Mouse (Mus musculus): ENCODE results near the gene Cd101. TPM values are rescaled to one million over a fixed set of nuclear protein-coding genes. Genes with fewer than 3 reads are reported as not detected.
A peak's percentile ranks its signal among the peaks of the same experiment; 100 is the strongest.

The Cd101 gene
- 1.9 and 2.8 TPM in 2 replicates for polyA plus RNA-seq (2012; rRNA removed)

- Histone ChIP-seq H3K4me1 (ENCODE audit: control insufficient read depth, insufficient read depth, insufficient read length) (peaks cover 4% of the 10 kb centered on the region; the same call in 1 of the 2 replicates), H3K27ac (ENCODE audit: insufficient read depth, low read length) (no peak within 1 kb of the TSS), H3K36me3 (ENCODE audit: control insufficient read depth, insufficient read depth, low read length) (no peaks in the 10 kb centered on the region), H3K27me3 (ENCODE audit: control insufficient read depth, insufficient read depth, low read length) (no peaks in the 10 kb centered on the region), H3K4me3 (ENCODE audit: extremely low read depth, insufficient read depth, insufficient read length) (no peak within 1 kb of the TSS)
- WGBS = 16% methylated on average over 4 of the region's 4 CpGs
- peak in 1 of 2 experiments; percentile 6 for DNase-seq (ENCODE audit: low read depth in 1 of 2, low spot score in 2 of 2)
- TF ChIP-seq CTCF (IDR thresholded peaks at IDR 0.05; ENCODE audit: extremely low read depth, insufficient read depth, insufficient read length, insufficient replicate concordance) (no peak), POLR2A (IDR thresholded peaks at IDR 0.05; ENCODE audit: low read depth, low read length) (no peak)
Measured at GRCm38 (mm10) chr3:101029339-101029738, at the start of gene Cd101. TSS of gene Cd101 (minus strand) at chr3:101029556.

GRCm38 (mm10) chr3:101078344-101078743 is 49.0 kb upstream of the Cd101 start:
- no peak for DNase-seq (ENCODE audit: low read depth in 1 of 2, low spot score in 2 of 2)
- Histone ChIP-seq H3K4me1 (ENCODE audit: control insufficient read depth, insufficient read depth, insufficient read length) (no peaks in the 10 kb centered on the region), H3K36me3 (ENCODE audit: control insufficient read depth, insufficient read depth, low read length) (no peaks in the 10 kb centered on the region), H3K27me3 (ENCODE audit: control insufficient read depth, insufficient read depth, low read length) (no peaks in the 10 kb centered on the region), H3K27ac (ENCODE audit: insufficient read depth, low read length) (no peak overlapping the region), H3K4me3 (ENCODE audit: extremely low read depth, insufficient read depth, insufficient read length) (no peak overlapping the region)
- WGBS = 96% methylated on average over 1 of the region's 1 CpGs
- TF ChIP-seq CTCF (IDR thresholded peaks at IDR 0.05; ENCODE audit: extremely low read depth, insufficient read depth, insufficient read length, insufficient replicate concordance) (no peak), POLR2A (IDR thresholded peaks at IDR 0.05; ENCODE audit: low read depth, low read length) (no peak)

GRCm38 (mm10) chr3:101077710-101078100 is 48.3 kb upstream of the Cd101 start:
- WGBS = 89% methylated on average over 6 of the region's 6 CpGs
- Histone ChIP-seq H3K27ac (ENCODE audit: insufficient read depth, low read length) (no peak overlapping the region), H3K4me1 (ENCODE audit: control insufficient read depth, insufficient read depth, insufficient read length) (no peaks in the 10 kb centered on the region), H3K27me3 (ENCODE audit: control insufficient read depth, insufficient read depth, low read length) (no peaks in the 10 kb centered on the region), H3K4me3 (ENCODE audit: extremely low read depth, insufficient read depth, insufficient read length) (no peak overlapping the region), H3K36me3 (ENCODE audit: control insufficient read depth, insufficient read depth, low read length) (no peaks in the 10 kb centered on the region)
- TF ChIP-seq POLR2A (IDR thresholded peaks at IDR 0.05; ENCODE audit: low read depth, low read length) = no peak
- no peak for TF ChIP-seq CTCF (IDR thresholded peaks at IDR 0.05; ENCODE audit: extremely low read depth, insufficient read depth, insufficient read length, insufficient replicate concordance)
- DNase-seq (ENCODE audit: low read depth in 1 of 2, low spot score in 2 of 2) = no peak

- H3K4me3 ChIP-seq (ENCODE audit: extremely low read depth, insufficient read depth, insufficient read length) = no peak overlapping the region
- TF ChIP-seq POLR2A (IDR thresholded peaks at IDR 0.05; ENCODE audit: low read depth, low read length) (no peak), CTCF (IDR thresholded peaks at IDR 0.05; ENCODE audit: extremely low read depth, insufficient read depth, insufficient read length, insufficient replicate concordance) (no peak)
- H3K27ac ChIP-seq (ENCODE audit: insufficient read depth, low read length) = no peak overlapping the region
- WGBS = 93% methylated on average over 25 of the region's 25 CpGs
- no peaks in the 10 kb centered on the region for H3K36me3 ChIP-seq (ENCODE audit: control insufficient read depth, insufficient read depth, low read length)
- H3K27me3 ChIP-seq (ENCODE audit: control insufficient read depth, insufficient read depth, low read length) = no peaks in the 10 kb centered on the region
- no peaks in the 10 kb centered on the region; the same call in 1 of the 2 replicates for H3K4me1 ChIP-seq (ENCODE audit: control insufficient read depth, insufficient read depth, insufficient read length)
- no peak for DNase-seq (ENCODE audit: low read depth in 1 of 2, low spot score in 2 of 2)
Measured at GRCm38 (mm10) chr3:101076966-101077709, 47.8 kb upstream of the Cd101 start.

- H3K27ac ChIP-seq (ENCODE audit: insufficient read depth, low read length) = no peak overlapping the region
- H3K36me3 ChIP-seq (ENCODE audit: control insufficient read depth, insufficient read depth, low read length) = no peaks in the 10 kb centered on the region
- no peaks in the 10 kb centered on the region for H3K27me3 ChIP-seq (ENCODE audit: control insufficient read depth, insufficient read depth, low read length)
- WGBS = 73% methylated on average over 3 of the region's 3 CpGs
- no peak for TF ChIP-seq POLR2A (IDR thresholded peaks at IDR 0.05; ENCODE audit: low read depth, low read length)
- TF ChIP-seq CTCF (IDR thresholded peaks at IDR 0.05; ENCODE audit: extremely low read depth, insufficient read depth, insufficient read length, insufficient replicate concordance) = no peak
- H3K4me1 ChIP-seq (ENCODE audit: control insufficient read depth, insufficient read depth, insufficient read length) = no peaks in the 10 kb centered on the region; the same call in 1 of the 2 replicates
- no peak overlapping the region for H3K4me3 ChIP-seq (ENCODE audit: extremely low read depth, insufficient read depth, insufficient read length)
- DNase-seq (ENCODE audit: low read depth in 1 of 2, low spot score in 2 of 2) = no peak
Measured at GRCm38 (mm10) chr3:101075866-101076265, 46.5 kb upstream of the Cd101 start.

- WGBS = 80% methylated on average over 9 of the region's 9 CpGs
- TF ChIP-seq POLR2A (IDR thresholded peaks at IDR 0.05; ENCODE audit: low read depth, low read length) (no peak), CTCF (IDR thresholded peaks at IDR 0.05; ENCODE audit: extremely low read depth, insufficient read depth, insufficient read length, insufficient replicate concordance) (no peak)
Measured at GRCm38 (mm10) chr3:101073384-101073783, 44.0 kb upstream of the Cd101 start.

More at GRCm38 (mm10) chr3:101073384-101073783, 44.0 kb upstream of the Cd101 start:
- Histone ChIP-seq H3K4me3 (ENCODE audit: extremely low read depth, insufficient read depth, insufficient read length) (no peak overlapping the region), H3K27me3 (ENCODE audit: control insufficient read depth, insufficient read depth, low read length) (no peaks in the 10 kb centered on the region), H3K36me3 (ENCODE audit: control insufficient read depth, insufficient read depth, low read length) (no peaks in the 10 kb centered on the region), H3K27ac (ENCODE audit: insufficient read depth, low read length) (no peak overlapping the region), H3K4me1 (ENCODE audit: control insufficient read depth, insufficient read depth, insufficient read length) (no peaks in the 10 kb centered on the region; the same call in 1 of the 2 replicates)
- DNase-seq (ENCODE audit: low read depth in 1 of 2, low spot score in 2 of 2) = no peak

All from spleen, adult 2 months (tissue).